Mouse (Mus musculus) gastrocnemius, postnatal 25 days (tissue): ENCODE measurements around the gene Armc5. TPM values are rescaled to one million over a fixed set of nuclear protein-coding genes. Genes with fewer than 3 reads are reported as not detected.
A peak's percentile ranks its signal among the peaks of the same experiment; 100 is the strongest.

ENCODE experiments used
- DNase-seq: peaks from one replicate; pipeline ENCODE4 v3.0.0; 2022
- long read RNA-seq, 2 experiments: library from polyadenylated mRNA; stranded (forward); transcript quantifications; one replicate each; pipeline ENCODE4 v2.0.0; 2021
- total RNA-seq, 2 experiments: library from RNA; stranded (reverse); gene quantifications; 1 replicate in 1 of 2; 2 replicates in 1 of 2; pipeline ENCODE4 v1.2.3; 2021

Armc5 gene
- 1 to 10 TPM; 5.8 to 8.7 TPM for total RNA-seq
- long read RNA-seq, experiment 1, partial matches to known transcripts: 1 of 2 reads
- long read RNA-seq, experiment 1, other reads (novel, unspliced or antisense): 1 of 2 reads
- long read RNA-seq, experiment 2, transcript Armc5-201 (6 exons, 3,834 nt): major isoform, 7 of 8 reads
- long read RNA-seq, experiment 2, partial matches to known transcripts: 1 of 8 reads
- long read RNA-seq, experiment 2, other reads (novel, unspliced or antisense): 0 of 8 reads

- DNase-seq: peak; percentile 81
Measured at GRCm38 (mm10) chr7:128236856-128237592, at the start of gene Armc5. Gene Armc5, plus strand, starts transcription at chr7:128237342.

- no peak for DNase-seq
Measured at GRCm38 (mm10) chr7:128201607-128202006, 35.5 kb upstream of the Armc5 start.

- no peak for DNase-seq
Measured at GRCm38 (mm10) chr7:128203071-128203470, 34.1 kb upstream of the Armc5 start.

GRCm38 (mm10) chr7:128204179-128204578 lies 33.0 kb upstream of the Armc5 start:
- DNase-seq: no peak

- DNase-seq: no peak
Measured at GRCm38 (mm10) chr7:128205695-128206094, 31.4 kb upstream of the Armc5 start.

GRCm38 (mm10) chr7:128206152-128206551 lies 31.0 kb upstream of the Armc5 start, which contains the start of gene Cox6a2:
Gene Cox6a2, minus strand, starts transcription at chr7:128206387.
- DNase-seq: peak; percentile 57

GRCm38 (mm10) chr7:128208187-128208586 lies 29.0 kb upstream of the Armc5 start:
- DNase-seq: no peak

GRCm38 (mm10) chr7:128209826-128210225 lies 27.3 kb upstream of the Armc5 start:
- no peak for DNase-seq

- no peak for DNase-seq
Measured at GRCm38 (mm10) chr7:128219952-128220351, 17.2 kb upstream of the Armc5 start.

GRCm38 (mm10) chr7:128220936-128221335 lies 16.2 kb upstream of the Armc5 start:
- DNase-seq: no peak

- no peak for DNase-seq
Measured at GRCm38 (mm10) chr7:128231741-128232140, 5.4 kb upstream of the Armc5 start.

GRCm38 (mm10) chr7:128234796-128235195 lies 2.3 kb upstream of the Armc5 start:
- DNase-seq: no peak

GRCm38 (mm10) chr7:128235481-128235880 lies 1.7 kb upstream of the Armc5 start:
- DNase-seq: no peak

- DNase-seq: no peak
Measured at GRCm38 (mm10) chr7:128236426-128236825, 716 bp upstream of the Armc5 start.

- DNase-seq: no peak
Measured at GRCm38 (mm10) chr7:128237593-128237926, 418 bp downstream of the Armc5 start.

- peak; percentile 99 for DNase-seq
Measured at GRCm38 (mm10) chr7:128237927-128238778, 1.0 kb downstream of the Armc5 start, which contains the start of gene 9130023H24Rik. Gene 9130023H24Rik, minus strand, starts transcription at chr7:128238031.

GRCm38 (mm10) chr7:128238991-128239390 lies 1.8 kb downstream of the Armc5 start:
- DNase-seq: no peak

- DNase-seq: no peak
Measured at GRCm38 (mm10) chr7:128240131-128240784, 3.1 kb downstream of the Armc5 start.

- no peak for DNase-seq
Measured at GRCm38 (mm10) chr7:128242331-128242730, 5.2 kb downstream of the Armc5 start.

GRCm38 (mm10) chr7:128243921-128244320 lies 6.8 kb downstream of the Armc5 start:
- no peak for DNase-seq

GRCm38 (mm10) chr7:128244410-128245025 lies 7.4 kb downstream of the Armc5 start:
- no peak for DNase-seq

- DNase-seq: no peak
Measured at GRCm38 (mm10) chr7:128245547-128245946, 8.4 kb downstream of the Armc5 start.
